9 mouse cellular contexts compared by ENCODE assay signal in the genomic region with DNA sequence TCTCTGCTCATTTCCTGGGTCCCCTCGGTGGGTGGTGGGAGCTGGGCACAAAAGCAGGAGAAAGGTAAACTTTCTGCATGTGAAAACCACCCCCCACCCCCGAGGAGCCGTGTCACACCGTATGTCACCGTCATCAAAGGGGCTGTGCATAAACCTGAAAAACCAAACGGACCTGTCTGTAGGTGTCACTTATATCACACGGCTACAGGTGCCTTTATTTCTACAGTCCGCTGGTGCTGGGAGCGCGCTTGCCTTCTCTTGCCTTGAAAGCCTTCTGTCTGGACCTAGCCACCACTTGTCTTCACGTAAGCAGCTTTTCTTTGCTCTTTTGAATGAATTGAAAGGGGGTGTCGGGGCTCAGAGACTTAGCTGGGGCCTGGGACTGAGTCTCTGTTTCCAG. TPM values are rescaled to one million over a fixed set of nuclear protein-coding genes. Genes with fewer than 3 reads are reported as not detected.
DNase-seq lines count a peak whose midpoint lies in the region; ATAC-seq and TF ChIP-seq lines count a peak whose summit lies in the region.
"Had no signal": no experiment of that assay in that cellular context is flagged by ENCODE, and none has a peak within 500 bp of the region (broad histone marks: within the 10 kb centered on the region; RNA-seq: fewer than 3 reads in every experiment).

No protein-coding gene starts in this region.

- intact Hi-C loops in gastrocnemius, adult 2 months (cut with DNase I) = no loop called here

- H3K4me2 ChIP-seq in forebrain, embryonic 12.5 days = peak overlapping the region; percentile 32
- H3K4me2 ChIP-seq in lung, embryonic 14.5 days = peak overlapping the region; percentile 50
- peak overlapping the region; percentile 24 for H3K4me2 ChIP-seq in stomach, embryonic 14.5 days (replicated peaks; ENCODE audit: low read depth, low read length)

- peak; percentile 23 to 47 for DNase-seq in lung, adult 18-20 months
- no peak for DNase-seq in lung, postnatal 10 days
- peak; percentile 69 for DNase-seq in lung, embryonic 14.5 days
- no peak for DNase-seq in frontal cortex, postnatal 14 days (ENCODE audit: low spot score in 2 of 2)
- no peak for DNase-seq in gastrocnemius, adult 2 months

- no peak overlapping the region for H3K27ac ChIP-seq in forebrain, embryonic 12.5 days
- peak overlapping the region; percentile 82 for H3K27ac ChIP-seq in lung, embryonic 14.5 days (ENCODE audit: low read depth)
- peak overlapping the region; percentile 63; the same call in 1 of the 2 replicates for H3K27ac ChIP-seq in stomach, embryonic 14.5 days (ENCODE audit: low read length)
- no peak overlapping the region for H3K27ac ChIP-seq in gastrocnemius, adult 2 months

- no peak for ATAC-seq in forebrain, embryonic 12.5 days (ENCODE audit: low FRiP score)
- peak; percentile 61 for ATAC-seq in lung, embryonic 14.5 days (ENCODE audit: insufficient read depth)
- peak; percentile 54; the same call in 1 of the 2 replicates for ATAC-seq in stomach, embryonic 14.5 days (ENCODE audit: insufficient number of reproducible peaks, insufficient read depth, low FRiP score, low read depth)

- no peak for TF ChIP-seq CTCF in lung, embryonic 14.5 days (IDR thresholded peaks at IDR 0.05; ENCODE audit: low read depth)
- no peak for TF ChIP-seq CTCF in gastrocnemius, adult 2 months (IDR thresholded peaks at IDR 0.05)

- WGBS in forebrain, embryonic 12.5 days = 32% methylated on average over 12 of the region's 12 CpGs
- WGBS in lung, embryonic 14.5 days = 47% methylated on average over 12 of the region's 12 CpGs
- 61% methylated on average over 12 of the region's 12 CpGs for WGBS in stomach, embryonic 14.5 days

- no peaks in the 10 kb centered on the region for H3K36me3 ChIP-seq in forebrain, embryonic 12.5 days (replicated peaks)
- no peaks in the 10 kb centered on the region for H3K36me3 ChIP-seq in lung, embryonic 14.5 days (ENCODE audit: insufficient read depth)
- H3K36me3 ChIP-seq in stomach, embryonic 14.5 days (ENCODE audit: control insufficient read depth, insufficient read depth, low read length) = no peaks in the 10 kb centered on the region

- H3K27me3 ChIP-seq in forebrain, embryonic 12.5 days = peaks cover 3% of the 10 kb centered on the region; the same call in 1 of the 2 replicates
- no peaks in the 10 kb centered on the region for H3K27me3 ChIP-seq in lung, embryonic 14.5 days (ENCODE audit: insufficient read depth, low read length)
- no peaks in the 10 kb centered on the region for H3K27me3 ChIP-seq in stomach, embryonic 14.5 days (ENCODE audit: control insufficient read depth, insufficient read depth, low read length)

- no peaks in the 10 kb centered on the region for H3K9me3 ChIP-seq in forebrain, embryonic 12.5 days
- no peaks in the 10 kb centered on the region for H3K9me3 ChIP-seq in lung, embryonic 14.5 days (ENCODE audit: low read depth, low read length)
- no peaks in the 10 kb centered on the region for H3K9me3 ChIP-seq in stomach, embryonic 14.5 days (ENCODE audit: control insufficient read depth, low read depth, low read length)

- no peak overlapping the region for H3K9ac ChIP-seq in forebrain, embryonic 12.5 days
- peak overlapping the region; percentile 40 for H3K9ac ChIP-seq in lung, embryonic 14.5 days
- no peak overlapping the region for H3K9ac ChIP-seq in stomach, embryonic 14.5 days (replicated peaks; ENCODE audit: low read depth, low read length)

- H3K4me3 ChIP-seq in forebrain, embryonic 12.5 days (replicated peaks) = no peak overlapping the region
- H3K4me3 ChIP-seq in lung, embryonic 14.5 days (ENCODE audit: low read depth, low read length) = peak overlapping the region; percentile 25
- peak overlapping the region; percentile 12; the same call in 1 of the 2 replicates for H3K4me3 ChIP-seq in stomach, embryonic 14.5 days (ENCODE audit: low read depth, low read length)
- no peak overlapping the region for H3K4me3 ChIP-seq in gastrocnemius, adult 2 months

- H3K4me1 ChIP-seq in forebrain, embryonic 12.5 days = peaks cover 11% of the 10 kb centered on the region
- H3K4me1 ChIP-seq in lung, embryonic 14.5 days (ENCODE audit: insufficient read depth) = peaks cover 10% of the 10 kb centered on the region; the same call in 1 of the 2 replicates
- peaks cover 3% of the 10 kb centered on the region; the same call in 1 of the 2 replicates for H3K4me1 ChIP-seq in stomach, embryonic 14.5 days (ENCODE audit: control insufficient read depth, insufficient read depth, low read length)

RNA-seq across cellular contexts. Expression of a gene that starts 12.4 kb away (rescaled TPM):
- polyA plus RNA-seq in forebrain, embryonic 12.5 days (2016; fragmentation: Nextera tagmentation; extraction: Ambion mirVana) = 0.60 TPM in 2 replicates
- 4.9 and 5.8 TPM in 2 replicates for polyA plus RNA-seq in lung, embryonic 14.5 days (2014; fragmentation: Nextera tagmentation; extraction: Ambion mirVana)
- polyA plus RNA-seq in stomach, embryonic 14.5 days (2014; fragmentation: Nextera tagmentation; extraction: Ambion mirVana) = 2.9 and 3.0 TPM in 2 replicates
- not detected for total RNA-seq in gastrocnemius, adult 2 months (2021)
- polyA plus RNA-seq: hindbrain, embryonic 11.5 days; neural tube, embryonic 11.5 days had no signal

Comparison
In these comparisons a context has a peak if more than half of its experiments do, and no peak if none do; other contexts are left out.
1. DNase-seq: peak in lung, adult 18-20 months (2 of 2) and lung, embryonic 14.5 days (single experiment); none in lung, postnatal 10 days (single experiment), frontal cortex, postnatal 14 days (0 of 2) and gastrocnemius, adult 2 months (single experiment).
2. H3K27ac ChIP-seq: peak in lung, embryonic 14.5 days (single experiment) and stomach, embryonic 14.5 days (single experiment); none in forebrain, embryonic 12.5 days (single experiment) and gastrocnemius, adult 2 months (single experiment).
3. H3K4me3 ChIP-seq: peak in lung, embryonic 14.5 days (single experiment) and stomach, embryonic 14.5 days (single experiment); none in forebrain, embryonic 12.5 days (single experiment) and gastrocnemius, adult 2 months (single experiment).
4. Peak in every context shown above with its lines, with median percentiles within 50 percentile points of each other: H3K4me2 ChIP-seq.